Mouse (Mus musculus): ENCODE results near the gene Traf1. TPM values are rescaled to one million over a fixed set of nuclear protein-coding genes. Genes with fewer than 3 reads are reported as not detected.

Gene Traf1
- polyA plus RNA-seq, 1 experiment from 2014 or later: 0.13 TPM

DNA sequence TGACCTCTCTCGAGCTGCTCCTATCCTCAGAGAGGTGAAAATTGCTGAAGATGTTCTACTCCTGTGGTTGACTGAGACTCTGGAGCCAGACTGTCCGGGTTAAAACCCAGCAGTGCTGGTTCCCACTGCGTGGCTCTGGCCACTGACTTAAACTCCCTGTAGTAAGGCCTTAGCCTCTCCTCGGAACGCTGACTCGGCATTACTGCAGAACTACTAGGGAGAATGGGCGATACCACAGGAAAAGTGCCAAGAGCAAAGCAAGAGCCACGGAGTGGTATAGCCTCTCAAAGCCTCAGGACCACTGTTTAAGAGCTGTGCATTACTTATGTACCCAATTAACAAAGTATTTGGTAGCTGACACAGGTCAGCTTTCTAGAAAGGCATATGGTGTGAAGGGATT, 23.3 kb upstream of the Traf1 start:
- no peaks in the 10 kb centered on the region for H3K36me3 ChIP-seq (ENCODE audit: control insufficient read depth, insufficient read depth)
- H3K9me3 ChIP-seq (replicated peaks; ENCODE audit: control insufficient read depth, low read length): no peaks in the 10 kb centered on the region
- no peak overlapping the region for H3K4me2 ChIP-seq (ENCODE audit: low read depth, low read length)
- no peak overlapping the region for H3K4me3 ChIP-seq (ENCODE audit: low read depth, low read length)
- 56% methylated on average over 8 of the region's 8 CpGs for WGBS (ENCODE audit: insufficient replicate concordance)
- peaks cover 2% of the 10 kb centered on the region; the same call in 1 of the 2 replicates for H3K4me1 ChIP-seq (ENCODE audit: control insufficient read depth, low read depth, low read length)
- ATAC-seq (ENCODE audit: low read depth): no peak
- H3K27ac ChIP-seq (ENCODE audit: low read length): no peak overlapping the region
- no peak overlapping the region for H3K9ac ChIP-seq (ENCODE audit: low read depth, low read length)
- H3K27me3 ChIP-seq (ENCODE audit: control insufficient read depth, insufficient read depth, low read depth, low read length): no peaks in the 10 kb centered on the region

DNA sequence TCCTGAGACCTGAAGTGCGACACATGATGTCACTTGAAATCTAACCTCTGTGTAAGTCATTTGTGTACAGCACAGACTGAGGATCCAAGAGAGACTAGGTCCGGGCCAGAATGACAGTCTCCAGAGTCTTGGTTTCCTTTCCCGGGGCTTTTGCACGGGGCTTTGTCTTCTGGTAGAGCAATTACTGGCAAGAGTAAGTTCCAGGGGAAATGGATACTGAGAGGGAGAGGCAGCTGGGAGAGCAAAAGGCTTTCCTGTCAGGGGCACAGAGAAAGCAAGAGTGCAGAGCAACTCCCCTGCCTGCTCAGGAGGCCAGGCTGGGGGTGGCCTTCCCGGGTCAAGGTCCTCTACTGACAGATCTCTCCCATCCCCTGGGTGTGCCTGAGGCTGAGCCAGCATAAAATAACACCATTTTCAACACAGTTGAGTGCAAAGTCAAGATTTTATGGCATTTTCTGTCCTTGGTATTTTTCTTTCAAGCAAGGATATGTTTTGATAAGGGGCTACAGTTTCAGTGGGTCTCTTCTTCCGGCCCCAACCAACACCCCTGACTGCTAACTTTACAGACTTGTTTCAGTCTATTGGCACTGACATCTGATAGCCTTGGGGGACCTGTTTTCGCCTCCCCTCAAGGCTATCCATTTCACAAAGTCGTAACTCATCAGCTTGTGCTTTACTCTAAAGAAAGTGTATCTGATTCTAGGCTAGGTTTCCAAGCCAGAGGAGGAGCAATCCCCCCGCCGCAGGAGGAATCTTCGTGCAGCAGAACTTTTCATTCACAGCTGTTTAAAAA, 21.5 kb upstream of the Traf1 start:
- H3K27me3 ChIP-seq (ENCODE audit: control insufficient read depth, insufficient read depth, low read depth, low read length): no peaks in the 10 kb centered on the region
- H3K9ac ChIP-seq (ENCODE audit: low read depth, low read length): no peak overlapping the region
- 43% methylated on average over 11 of the region's 11 CpGs for WGBS (ENCODE audit: insufficient replicate concordance)
- no peak overlapping the region for H3K27ac ChIP-seq (ENCODE audit: low read length)
- H3K4me2 ChIP-seq (ENCODE audit: low read depth, low read length): no peak overlapping the region
- ATAC-seq (ENCODE audit: low read depth): peak; percentile 73; the same call in 1 of the 2 replicates
- no peak overlapping the region for H3K4me3 ChIP-seq (ENCODE audit: low read depth, low read length)
- H3K36me3 ChIP-seq (ENCODE audit: control insufficient read depth, insufficient read depth): no peaks in the 10 kb centered on the region
- no peaks in the 10 kb centered on the region for H3K9me3 ChIP-seq (replicated peaks; ENCODE audit: control insufficient read depth, low read length)
- H3K4me1 ChIP-seq (ENCODE audit: control insufficient read depth, low read depth, low read length): peaks cover 8% of the 10 kb centered on the region; the same call in 1 of the 2 replicates

DNA sequence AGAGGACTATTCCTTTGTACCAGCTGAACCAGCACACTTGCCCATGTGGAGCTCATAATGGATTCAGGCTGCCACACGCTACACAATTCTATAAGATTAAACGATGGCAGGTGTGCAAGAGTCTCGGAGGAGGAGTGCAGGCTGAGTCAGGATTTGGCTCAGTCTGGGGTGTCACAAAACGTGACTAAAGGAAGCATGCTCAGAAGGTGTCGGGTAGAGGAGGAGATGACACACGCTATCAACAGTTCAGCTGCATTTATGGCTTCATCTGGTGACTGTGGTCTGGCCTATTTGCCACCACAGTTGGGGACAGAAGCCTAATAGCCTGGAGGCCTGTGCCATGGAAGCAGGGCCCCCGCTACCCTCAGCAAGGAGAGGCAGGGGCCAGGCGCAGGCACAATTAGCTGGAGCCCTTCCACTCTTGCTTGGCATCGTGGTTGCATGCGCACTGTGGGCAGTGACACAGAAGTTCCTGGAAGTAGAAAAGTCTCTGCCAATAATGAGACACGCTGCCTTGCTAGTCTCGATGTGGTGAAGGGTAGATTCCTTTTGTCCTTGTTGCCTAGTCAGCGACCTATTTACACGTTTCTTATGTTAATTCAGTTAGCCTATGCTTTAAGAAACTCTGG, 20.6 kb upstream of the Traf1 start:
- no peak overlapping the region for H3K9ac ChIP-seq (ENCODE audit: low read depth, low read length)
- ATAC-seq (ENCODE audit: low read depth): no peak
- no peak overlapping the region for H3K4me2 ChIP-seq (ENCODE audit: low read depth, low read length)
- H3K36me3 ChIP-seq (ENCODE audit: control insufficient read depth, insufficient read depth): no peaks in the 10 kb centered on the region
- no peaks in the 10 kb centered on the region for H3K9me3 ChIP-seq (replicated peaks; ENCODE audit: control insufficient read depth, low read length)
- H3K27me3 ChIP-seq (ENCODE audit: control insufficient read depth, insufficient read depth, low read depth, low read length): no peaks in the 10 kb centered on the region
- no peak overlapping the region for H3K4me3 ChIP-seq (ENCODE audit: low read depth, low read length)
- H3K4me1 ChIP-seq (ENCODE audit: control insufficient read depth, low read depth, low read length): peaks cover 10% of the 10 kb centered on the region
- no peak overlapping the region for H3K27ac ChIP-seq (ENCODE audit: low read length)
- WGBS (ENCODE audit: insufficient replicate concordance): 61% methylated on average over 14 of the region's 14 CpGs

DNA sequence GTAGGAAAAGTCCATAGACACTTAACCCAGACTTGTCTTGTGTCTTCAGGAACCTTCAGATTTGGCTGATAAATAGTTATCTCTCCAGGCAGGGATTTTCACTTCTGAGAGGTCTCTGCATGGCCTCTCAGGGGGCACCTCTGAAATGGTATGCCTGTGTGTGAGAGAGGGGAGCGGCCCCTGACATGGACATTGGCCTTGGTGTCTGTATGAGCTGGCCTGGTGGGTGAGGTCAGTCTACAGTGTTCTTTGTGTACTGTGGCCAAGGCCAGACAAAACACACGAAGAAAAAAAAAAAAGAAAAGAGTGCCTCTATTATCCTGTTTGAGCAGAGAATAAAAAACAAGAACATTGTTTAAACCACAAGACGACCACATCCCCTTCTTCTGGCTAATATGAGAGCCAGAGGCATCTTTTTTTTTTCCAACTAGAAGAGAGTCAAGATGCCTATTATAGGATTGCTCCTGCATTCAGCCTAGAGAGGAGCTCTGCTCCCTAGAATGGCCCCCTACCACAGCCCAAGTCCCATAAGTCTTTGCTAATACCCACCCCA, 18.0 kb upstream of the Traf1 start:
- no peak overlapping the region for H3K4me2 ChIP-seq (ENCODE audit: low read depth, low read length)
- 0 out of 2 replicates have a peak, but pooled peaks have one; percentile 35 for ATAC-seq (ENCODE audit: low read depth)
- H3K27me3 ChIP-seq (ENCODE audit: control insufficient read depth, insufficient read depth, low read depth, low read length): no peaks in the 10 kb centered on the region
- WGBS (ENCODE audit: insufficient replicate concordance): 11% methylated on average over 3 of the region's 3 CpGs
- H3K9ac ChIP-seq (ENCODE audit: low read depth, low read length): no peak overlapping the region
- no peaks in the 10 kb centered on the region for H3K9me3 ChIP-seq (replicated peaks; ENCODE audit: control insufficient read depth, low read length)
- H3K36me3 ChIP-seq (ENCODE audit: control insufficient read depth, insufficient read depth): no peaks in the 10 kb centered on the region
- peak overlapping the region; percentile 17; the same call in 1 of the 2 replicates for H3K27ac ChIP-seq (ENCODE audit: low read length)
- peaks cover 10% of the 10 kb centered on the region for H3K4me1 ChIP-seq (ENCODE audit: control insufficient read depth, low read depth, low read length)
- no peak overlapping the region for H3K4me3 ChIP-seq (ENCODE audit: low read depth, low read length)

DNA sequence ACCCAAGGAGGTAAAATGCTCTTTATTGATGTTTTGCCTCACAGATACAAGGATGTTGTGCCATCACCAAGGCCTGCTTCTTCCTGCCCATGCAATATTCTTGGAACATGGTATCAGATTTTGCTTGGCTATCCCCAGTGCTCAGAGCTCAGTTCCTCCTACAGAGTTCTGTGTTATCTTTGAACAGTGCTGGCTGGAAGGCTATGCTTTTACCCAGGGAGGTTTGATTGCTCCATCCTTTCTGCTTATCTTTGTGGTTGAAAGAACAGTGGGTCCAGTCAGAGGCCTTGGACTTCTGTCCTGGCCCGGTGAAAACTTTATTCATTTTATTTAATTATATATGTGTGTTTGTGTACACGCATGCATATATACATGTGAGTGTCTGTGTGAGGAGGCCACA, 16.7 kb upstream of the Traf1 start:
- H3K4me1 ChIP-seq (ENCODE audit: control insufficient read depth, low read depth, low read length): peaks cover 10% of the 10 kb centered on the region
- no peak for ATAC-seq (ENCODE audit: low read depth)
- 61% methylated on average over 2 of the region's 2 CpGs for WGBS (ENCODE audit: insufficient replicate concordance)

DNA sequence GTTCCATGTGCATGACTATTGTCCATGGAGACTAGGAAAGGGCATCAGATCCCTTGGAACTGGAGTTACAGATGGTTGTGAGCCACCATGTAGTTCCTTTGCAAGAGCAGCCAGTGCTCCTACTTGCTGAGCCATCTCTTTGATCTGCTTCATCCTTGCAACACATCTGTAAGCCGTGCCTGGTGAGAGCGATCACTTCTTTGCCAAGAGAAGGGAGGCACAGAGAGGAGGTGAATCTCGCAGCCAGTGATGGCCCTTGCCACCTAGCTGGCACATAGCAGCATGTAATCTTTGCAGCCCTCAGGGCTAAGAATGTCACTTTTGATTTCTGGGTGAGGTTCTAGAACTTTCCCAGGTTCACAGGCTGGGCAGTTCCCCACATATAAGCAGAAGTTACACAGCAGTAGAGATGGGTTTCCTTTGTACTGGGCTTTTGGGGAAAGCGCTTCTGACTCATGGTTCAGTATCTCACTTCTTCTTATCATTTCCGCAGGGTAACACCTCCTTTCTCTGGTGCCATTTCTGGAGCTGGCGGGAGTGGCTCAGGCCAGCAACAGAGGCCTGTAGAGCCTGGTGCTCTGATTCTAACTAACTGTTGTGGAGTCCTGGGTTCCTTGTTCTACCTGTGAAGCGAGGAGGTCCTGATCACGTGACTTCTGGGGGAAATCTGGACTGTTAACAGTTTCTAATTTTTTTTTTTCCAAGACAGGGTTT, 15.5 kb upstream of the Traf1 start:
- H3K36me3 ChIP-seq (ENCODE audit: control insufficient read depth, insufficient read depth): no peaks in the 10 kb centered on the region
- no peak for ATAC-seq (ENCODE audit: low read depth)

More for the DNA sequence above, 16.7 kb upstream of the Traf1 start:
- Histone ChIP-seq H3K36me3 (ENCODE audit: control insufficient read depth, insufficient read depth) (no peaks in the 10 kb centered on the region), H3K4me3 (ENCODE audit: low read depth, low read length) (no peak overlapping the region), H3K4me2 (ENCODE audit: low read depth, low read length) (no peak overlapping the region), H3K9me3 (replicated peaks; ENCODE audit: control insufficient read depth, low read length) (no peaks in the 10 kb centered on the region), H3K9ac (ENCODE audit: low read depth, low read length) (no peak overlapping the region), H3K27me3 (ENCODE audit: control insufficient read depth, insufficient read depth, low read depth, low read length) (no peaks in the 10 kb centered on the region), H3K27ac (ENCODE audit: low read length) (no peak overlapping the region)

DNA sequence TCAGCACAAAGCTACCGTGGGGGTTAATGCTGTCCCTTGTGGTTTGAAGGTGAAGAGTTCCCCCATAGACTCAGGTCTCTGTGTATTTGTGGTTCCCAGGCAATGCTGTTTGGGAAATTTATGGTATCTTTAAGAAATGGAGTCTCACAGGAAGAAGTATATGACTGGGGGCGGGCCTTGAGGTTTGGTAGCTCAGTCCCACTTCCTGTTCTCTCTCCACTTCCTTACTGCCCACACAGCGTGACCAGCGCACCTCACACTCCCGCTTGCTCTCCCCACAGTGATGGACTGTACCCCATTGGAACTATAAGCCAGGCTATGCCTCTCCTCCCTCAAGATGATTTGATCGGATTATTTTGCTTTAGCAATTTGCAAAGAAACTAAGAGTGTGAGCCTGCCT, 14.9 kb upstream of the Traf1 start:
- ATAC-seq (ENCODE audit: low read depth): no peak

More for the DNA sequence above, 15.5 kb upstream of the Traf1 start:
- WGBS (ENCODE audit: insufficient replicate concordance): 40% methylated on average over 8 of the region's 8 CpGs
- peak overlapping the region; percentile 73; the same call in 1 of the 2 replicates for H3K27ac ChIP-seq (ENCODE audit: low read length)
- no peaks in the 10 kb centered on the region for H3K27me3 ChIP-seq (ENCODE audit: control insufficient read depth, insufficient read depth, low read depth, low read length)
- peaks cover 8% of the 10 kb centered on the region for H3K4me1 ChIP-seq (ENCODE audit: control insufficient read depth, low read depth, low read length)
- H3K4me3 ChIP-seq (ENCODE audit: low read depth, low read length): no peak overlapping the region
- H3K9ac ChIP-seq (ENCODE audit: low read depth, low read length): no peak overlapping the region
- no peak overlapping the region for H3K4me2 ChIP-seq (ENCODE audit: low read depth, low read length)
- H3K9me3 ChIP-seq (replicated peaks; ENCODE audit: control insufficient read depth, low read length): no peaks in the 10 kb centered on the region

DNA sequence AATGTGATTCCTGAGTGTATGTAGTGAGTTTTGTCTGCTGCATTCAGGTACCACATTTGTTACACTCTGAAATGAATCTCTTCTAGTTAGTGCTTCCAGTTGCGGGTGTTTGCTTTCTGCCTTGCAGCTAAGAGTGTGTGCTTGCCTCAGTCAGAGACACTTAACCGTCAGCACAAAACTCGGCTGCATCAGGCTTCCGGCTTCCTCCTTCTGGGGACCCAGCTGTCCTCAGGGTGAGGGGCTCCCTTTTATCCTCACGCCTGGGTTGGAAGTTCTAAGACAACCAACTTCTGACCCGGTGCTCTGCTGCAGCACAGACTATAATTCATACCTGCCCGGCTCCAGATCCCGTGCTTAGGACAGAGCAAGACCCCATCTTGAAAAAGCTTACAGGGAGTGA, 11.5 kb upstream of the Traf1 start:
- no peak for ATAC-seq (ENCODE audit: low read depth)
- no peak overlapping the region for H3K27ac ChIP-seq (ENCODE audit: low read length)
- 59% methylated on average over 8 of the region's 8 CpGs for WGBS (ENCODE audit: insufficient replicate concordance)
- H3K9ac ChIP-seq (ENCODE audit: low read depth, low read length): no peak overlapping the region
- no peak overlapping the region for H3K4me2 ChIP-seq (ENCODE audit: low read depth, low read length)
- no peaks in the 10 kb centered on the region for H3K9me3 ChIP-seq (replicated peaks; ENCODE audit: control insufficient read depth, low read length)
- H3K4me3 ChIP-seq (ENCODE audit: low read depth, low read length): no peak overlapping the region
- H3K27me3 ChIP-seq (ENCODE audit: control insufficient read depth, insufficient read depth, low read depth, low read length): no peaks in the 10 kb centered on the region
- H3K4me1 ChIP-seq (ENCODE audit: control insufficient read depth, low read depth, low read length): peaks cover 2% of the 10 kb centered on the region; the same call in 1 of the 2 replicates
- no peaks in the 10 kb centered on the region for H3K36me3 ChIP-seq (ENCODE audit: control insufficient read depth, insufficient read depth)

More for the DNA sequence above, 14.9 kb upstream of the Traf1 start:
- WGBS (ENCODE audit: insufficient replicate concordance): 37% methylated on average over 6 of the region's 6 CpGs
- no peaks in the 10 kb centered on the region for H3K9me3 ChIP-seq (replicated peaks; ENCODE audit: control insufficient read depth, low read length)
- H3K9ac ChIP-seq (ENCODE audit: low read depth, low read length): no peak overlapping the region
- H3K4me2 ChIP-seq (ENCODE audit: low read depth, low read length): no peak overlapping the region
- no peak overlapping the region for H3K27ac ChIP-seq (ENCODE audit: low read length)
- H3K4me3 ChIP-seq (ENCODE audit: low read depth, low read length): no peak overlapping the region
- no peaks in the 10 kb centered on the region for H3K36me3 ChIP-seq (ENCODE audit: control insufficient read depth, insufficient read depth)
- H3K27me3 ChIP-seq (ENCODE audit: control insufficient read depth, insufficient read depth, low read depth, low read length): no peaks in the 10 kb centered on the region
- peaks cover 8% of the 10 kb centered on the region for H3K4me1 ChIP-seq (ENCODE audit: control insufficient read depth, low read depth, low read length)
